Mouse (Mus musculus): ENCODE results near the gene Fbxl8. TPM values are rescaled to one million over a fixed set of nuclear protein-coding genes. Genes with fewer than 3 reads are reported as not detected.
"Not testable (repeated sequence)": the region's sequence is repeated elsewhere in the genome, so short reads cannot be mapped to it uniquely, and the experiment has no call there.

Gene Fbxl8
- total RNA-seq, 2 experiments from 2014 or later = 0.80 to 0.83 TPM

- intact Hi-C loops (cut with DNase I) = no loop called here
- no peak for DNase-seq (ENCODE audit: low spot score in 2 of 2)
Observed at GRCm38 (mm10) chr8:105276292-105277120, 12.1 kb downstream of the Fbxl8 start.

- intact Hi-C loops (cut with DNase I) = no loop called here
- peak; percentile 82 to 83 for DNase-seq (ENCODE audit: low spot score in 2 of 2)
Observed at GRCm38 (mm10) chr8:105278911-105279334, 14.5 kb downstream of the Fbxl8 start.

GRCm38 (mm10) chr8:105280567-105280966, 16.1 kb downstream of the Fbxl8 start:
- DNase-seq (ENCODE audit: low spot score in 2 of 2) = no peak
- intact Hi-C loops (cut with DNase I) = no loop called here

- intact Hi-C loops (cut with DNase I) = no loop called here
- DNase-seq (ENCODE audit: low spot score in 2 of 2) = no peak
Observed at GRCm38 (mm10) chr8:105281821-105282220, 17.4 kb downstream of the Fbxl8 start.

- no peak for DNase-seq (ENCODE audit: low spot score in 2 of 2)
- intact Hi-C loops (cut with DNase I) = no loop called here
Observed at GRCm38 (mm10) chr8:105282239-105282638, 17.8 kb downstream of the Fbxl8 start.

- no peak for DNase-seq (ENCODE audit: low spot score in 2 of 2)
- intact Hi-C loops (cut with DNase I) = no loop called here
Observed at GRCm38 (mm10) chr8:105283074-105283473, 18.6 kb downstream of the Fbxl8 start.

- DNase-seq (ENCODE audit: low spot score in 2 of 2) = no peak
- intact Hi-C loops (cut with DNase I) = loop anchor here (5.0 kb wide), 1 partner anchor 643 kb away; the partner anchor contains the start of gene Ciao2b
Observed at GRCm38 (mm10) chr8:105285514-105285913, 21.1 kb downstream of the Fbxl8 start.

GRCm38 (mm10) chr8:105286907-105287306, 22.5 kb downstream of the Fbxl8 start:
- intact Hi-C loops (cut with DNase I) = loop anchor here (5.0 kb wide), 1 partner anchor 645 kb away; the partner anchor contains the start of gene Ciao2b

GRCm38 (mm10) chr8:105288231-105288630, 23.8 kb downstream of the Fbxl8 start:
- intact Hi-C loops (cut with DNase I) = loop anchor here (5.0 kb wide), 1 partner anchor 646 kb away; the partner anchor contains the start of gene Ciao2b
- DNase-seq (ENCODE audit: low spot score in 2 of 2) = no peak

More at GRCm38 (mm10) chr8:105286907-105287306, 22.5 kb downstream of the Fbxl8 start:
- DNase-seq (ENCODE audit: low spot score in 2 of 2) = no peak

- intact Hi-C loops (cut with DNase I) = loop anchor here (5.0 kb wide), 1 partner anchor 647 kb away; the partner anchor contains the start of gene Ciao2b
- peak; percentile 97 for DNase-seq (ENCODE audit: low spot score in 2 of 2)
Observed at GRCm38 (mm10) chr8:105288958-105289732, 24.7 kb downstream of the Fbxl8 start.

GRCm38 (mm10) chr8:105289805-105290460, 25.5 kb downstream of the Fbxl8 start, which contains the start of gene 4931428F04Rik:
Gene 4931428F04Rik (minus strand): TSS chr8:105289864.
- intact Hi-C loops (cut with DNase I) = loop anchor here (5.0 kb wide), 2 partner anchors 633 to 648 kb away; partner anchors contain the start of gene Ciao2b
- peak in 1 of 2 experiments; percentile 61 for DNase-seq (ENCODE audit: low spot score in 2 of 2)

GRCm38 (mm10) chr8:105290554-105291314, 26.3 kb downstream of the Fbxl8 start:
- DNase-seq (ENCODE audit: low spot score in 2 of 2) = peak; percentile 70 to 79
- intact Hi-C loops (cut with DNase I) = loop anchor here (5.0 kb wide), 1 partner anchor 633 kb away; no protein-coding TSS in a partner anchor

- intact Hi-C loops (cut with DNase I) = loop anchor here (5.0 kb wide), 1 partner anchor 634 kb away; no protein-coding TSS in a partner anchor
- not testable (repeated sequence) for DNase-seq (ENCODE audit: low spot score in 2 of 2)
Observed at GRCm38 (mm10) chr8:105291364-105291763, 26.9 kb downstream of the Fbxl8 start.

- DNase-seq (ENCODE audit: low spot score in 2 of 2) = not testable (repeated sequence)
- intact Hi-C loops (cut with DNase I) = loop anchor here (5.0 kb wide), 1 partner anchor 635 kb away; no protein-coding TSS in a partner anchor
Observed at GRCm38 (mm10) chr8:105291802-105292201, 27.4 kb downstream of the Fbxl8 start.

- DNase-seq (ENCODE audit: low spot score in 2 of 2) = no peak
- intact Hi-C loops (cut with DNase I) = loop anchor here (5.0 kb wide), 1 partner anchor 635 kb away; no protein-coding TSS in a partner anchor
Observed at GRCm38 (mm10) chr8:105292471-105292870, 28.0 kb downstream of the Fbxl8 start.

GRCm38 (mm10) chr8:105293405-105293804, 29.0 kb downstream of the Fbxl8 start:
- intact Hi-C loops (cut with DNase I) = loop anchor here (5.0 kb wide), 1 partner anchor 636 kb away; no protein-coding TSS in a partner anchor
- no peak for DNase-seq (ENCODE audit: low spot score in 2 of 2)

GRCm38 (mm10) chr8:105294776-105295175, 30.3 kb downstream of the Fbxl8 start:
- DNase-seq (ENCODE audit: low spot score in 2 of 2) = no peak
- intact Hi-C loops (cut with DNase I) = loop anchor here (5.0 kb wide), 1 partner anchor 637 kb away; no protein-coding TSS in a partner anchor

- intact Hi-C loops (cut with DNase I) = no loop called here
- DNase-seq (ENCODE audit: low spot score in 2 of 2) = no peak
Observed at GRCm38 (mm10) chr8:105295256-105295655, 30.8 kb downstream of the Fbxl8 start.
